Mouse (Mus musculus) bone marrow, adult 2 months (tissue): ENCODE measurements around the gene Gata3. TPM values are rescaled to one million over a fixed set of nuclear protein-coding genes. Genes with fewer than 3 reads are reported as not detected.

Experiments used
- H3K27ac ChIP-seq: fragments of 200-500 bp; 2 replicates; pipeline ENCODE4 v1.5.1; 2012; ENCODE audit warnings: low read depth, mild to moderate bottlenecking, control low read depth, inconsistent platforms, low read length; ENCODE audit not compliant: control insufficient read depth, poor library complexity, insufficient read depth
- H3K4me1 ChIP-seq: fragments of 200-500 bp; 2 replicates; pipeline ENCODE4 v1.6.1; 2011; ENCODE audit warnings: low read length; ENCODE audit not compliant: control insufficient read depth, insufficient read depth
- H3K4me3 ChIP-seq: fragments of 200-500 bp; replicated peaks from 2 replicates; pipeline ENCODE3; 2011; ENCODE audit warnings: mild to moderate bottlenecking, low read depth, low read length, control low read depth; ENCODE audit not compliant: control insufficient read depth
- CTCF ChIP-seq: fragments of 200-500 bp; IDR thresholded peaks from 2 replicates; pipeline ENCODE4 v1.5.1; 2011; ENCODE audit warnings: low read length, control low read depth; ENCODE audit not compliant: control insufficient read depth, insufficient read depth
- POLR2A ChIP-seq: fragments of 200-500 bp; IDR thresholded peaks from 2 replicates; pipeline ENCODE4 v1.6.1; 2011; ENCODE audit warnings: low read depth, mild to moderate bottlenecking, control low read depth, low read length, borderline replicate concordance; ENCODE audit not compliant: control insufficient read depth
- WGBS: fragments of 180-500 bp; shearing (Covaris S2); methylation state at CpG from one replicate; pipeline ENCODE4 v1.1.7; 2018; 5-methylcytosine and 5-hydroxymethylcytosine counted together
- polyA plus RNA-seq: library from polyadenylated mRNA; stranded (reverse); fragments of >200 nt; gene quantifications from 2 replicates; pipeline ENCODE4 v1.2.4, GENCODE M21; 2011; ENCODE audit warnings: low replicate concordance; ENCODE audit not compliant: missing spikeins, insufficient read depth, insufficient read length

Gene Gata3
- polyA plus RNA-seq, 1 experiment = 6.1 TPM

- H3K4me3 ChIP-seq = no peak overlapping the region
- TF ChIP-seq POLR2A (no peak), CTCF (no peak)
- no peaks in the 10 kb centered on the region for H3K4me1 ChIP-seq
- 80% methylated on average over 7 of the region's 7 CpGs for WGBS
- H3K27ac ChIP-seq = no peak overlapping the region
Observed at GRCm38 (mm10) chr2:9833712-9834111, 56.1 kb downstream of the Gata3 start.

GRCm38 (mm10) chr2:9827624-9828023 is 62.2 kb downstream of the Gata3 start:
- 49% methylated on average over 3 of the region's 3 CpGs for WGBS
- Histone ChIP-seq H3K4me3 (no peak overlapping the region), H3K27ac (no peak overlapping the region), H3K4me1 (no peaks in the 10 kb centered on the region)
- TF ChIP-seq POLR2A = no peak
- no peak for TF ChIP-seq CTCF

GRCm38 (mm10) chr2:9820611-9821010 is 69.2 kb downstream of the Gata3 start:
- Histone ChIP-seq H3K27ac (no peak overlapping the region), H3K4me3 (no peak overlapping the region), H3K4me1 (no peaks in the 10 kb centered on the region)
- WGBS = 75% methylated on average over 8 of the region's 8 CpGs
- no peak for TF ChIP-seq POLR2A
- TF ChIP-seq CTCF = no peak

GRCm38 (mm10) chr2:9818177-9818785 is 71.6 kb downstream of the Gata3 start:
- no peak for TF ChIP-seq POLR2A
- TF ChIP-seq CTCF = no peak
- 70% methylated on average over 7 of the region's 7 CpGs for WGBS
- Histone ChIP-seq H3K27ac (no peak overlapping the region), H3K4me3 (no peak overlapping the region), H3K4me1 (no peaks in the 10 kb centered on the region)

Other genes starting within 250 kb of the Gata3 start
- not detected in 2 replicates for gene 4930412O13Rik, start 8.8 kb downstream of the Gata3 start, polyA plus RNA-seq
- gene 9230102O04Rik, start 494 bp downstream of the Gata3 start, polyA plus RNA-seq = not detected in 2 replicates
- gene Taf3, start 158.6 kb upstream of the Gata3 start, polyA plus RNA-seq = 6.5 and 7.9 TPM in 2 replicates
- 71.5 and 128 TPM in 2 replicates for gene Atp5c1, start 190.5 kb upstream of the Gata3 start, polyA plus RNA-seq
- 54.6 and 81.6 TPM in 2 replicates for gene Kin, start 190.6 kb upstream of the Gata3 start, polyA plus RNA-seq
- gene Itih2, start 241.4 kb upstream of the Gata3 start, polyA plus RNA-seq = 1.1 and 1.7 TPM in 2 replicates